Mouse (Mus musculus) layer of hippocampus, adult 9-10 months (tissue): ENCODE measurements around the gene Fads1.

Experiments used
- DNase-seq: peaks from one replicate; pipeline ENCODE4 v3.0.0; 2022; ENCODE audit warnings: low spot score

Fads1 gene

GRCm38 (mm10) chr19:10176941-10177372 is 5.7 kb upstream of the Fads1 start:
- DNase-seq, result no peak

GRCm38 (mm10) chr19:10181225-10181624 is 1.5 kb upstream of the Fads1 start:
- no peak for DNase-seq

GRCm38 (mm10) chr19:10182142-10182541 is 546 bp upstream of the Fads1 start:
- DNase-seq, result no peak

GRCm38 (mm10) chr19:10183299-10183983 is 753 bp downstream of the Fads1 start:
- DNase-seq, result no peak

GRCm38 (mm10) chr19:10184096-10184495 is 1.4 kb downstream of the Fads1 start:
- DNase-seq, result no peak

GRCm38 (mm10) chr19:10185876-10186275 is 3.2 kb downstream of the Fads1 start:
- no peak for DNase-seq

GRCm38 (mm10) chr19:10186569-10186968 is 3.9 kb downstream of the Fads1 start:
- no peak for DNase-seq

- no peak for DNase-seq
Measured at GRCm38 (mm10) chr19:10188281-10188811, 5.7 kb downstream of the Fads1 start.

GRCm38 (mm10) chr19:10189022-10189421 is 6.3 kb downstream of the Fads1 start:
- no peak for DNase-seq

- no peak for DNase-seq
Measured at GRCm38 (mm10) chr19:10189940-10190339, 7.3 kb downstream of the Fads1 start.

- DNase-seq, result peak; percentile 74
Measured at GRCm38 (mm10) chr19:10190796-10191195, 8.1 kb downstream of the Fads1 start.

GRCm38 (mm10) chr19:10191326-10191725 is 8.6 kb downstream of the Fads1 start:
- no peak for DNase-seq

GRCm38 (mm10) chr19:10194337-10194736 is 11.6 kb downstream of the Fads1 start:
- DNase-seq, result no peak

GRCm38 (mm10) chr19:10195252-10195651 is 12.6 kb downstream of the Fads1 start:
- DNase-seq, result no peak

GRCm38 (mm10) chr19:10197130-10197529 is 14.4 kb downstream of the Fads1 start:
- DNase-seq, result no peak

GRCm38 (mm10) chr19:10198286-10198685 is 15.6 kb downstream of the Fads1 start:
- DNase-seq, result no peak

GRCm38 (mm10) chr19:10198723-10199122 is 16.0 kb downstream of the Fads1 start:
- DNase-seq, result no peak

- no peak for DNase-seq
Measured at GRCm38 (mm10) chr19:10203146-10203847, 20.6 kb downstream of the Fads1 start.

- DNase-seq, result peak; percentile 98
Measured at GRCm38 (mm10) chr19:10203848-10204615, 21.3 kb downstream of the Fads1 start, which contains the start of the genes Tmem258 and Fen1. TSS of gene Tmem258 (plus strand) at chr19:10204014. TSS of gene Fen1 (minus strand) at chr19:10204169.

GRCm38 (mm10) chr19:10204616-10205001 is 21.9 kb downstream of the Fads1 start:
- DNase-seq, result peak; percentile 63

GRCm38 (mm10) chr19:10205051-10205450 is 22.4 kb downstream of the Fads1 start:
- DNase-seq, result no peak

- no peak for DNase-seq
Measured at GRCm38 (mm10) chr19:10208851-10209250, 26.2 kb downstream of the Fads1 start.
